Mouse (Mus musculus) CH12.LX (cell line): ENCODE data around the gene Fam178b. TPM values are rescaled to one million over a fixed set of nuclear protein-coding genes. Genes with fewer than 3 reads are reported as not detected.

ENCODE experiments used
- DNase-seq: peaks from one replicate; pipeline ENCODE4 v3.0.0-alpha.2; 2013; ENCODE audit errors: extremely low read depth
- H3K27ac ChIP-seq: 2 replicates; pipeline ENCODE4 v1.5.1; 2012; ENCODE audit warnings: low read depth, mild to moderate bottlenecking, control low read depth, moderate library complexity; ENCODE audit not compliant: insufficient read depth
- H3K27me3 ChIP-seq: replicated peaks from 2 replicates; pipeline ENCODE3; 2012; ENCODE audit warnings: inconsistent platforms
- H3K36me3 ChIP-seq, 2 experiments: replicated peaks in 1 of 2; 2 replicates each; pipeline versions ENCODE3 to v1.6.1; 2012; ENCODE audit warnings: inconsistent platforms in 1 of 2, low read length in 1 of 2, mild to moderate bottlenecking in 1 of 2, mixed read lengths in 1 of 2, moderate library complexity in 1 of 2; ENCODE audit not compliant: control insufficient read depth in 1 of 2, insufficient read depth in 1 of 2
- H3K4me1 ChIP-seq, 2 experiments: 2 replicates each; pipeline ENCODE4 v1.6.1; 2012; ENCODE audit warnings: inconsistent platforms in 1 of 2, moderate library complexity in 1 of 2; ENCODE audit not compliant: insufficient read depth in 2 of 2, control insufficient read depth in 1 of 2
- H3K4me2 ChIP-seq: 2 replicates; pipeline ENCODE4 v1.6.1; 2012; ENCODE audit warnings: low read depth, mild to moderate bottlenecking, control low read depth; ENCODE audit not compliant: poor library complexity, insufficient read depth, severe bottlenecking
- H3K4me3 ChIP-seq, 3 experiments: fragments of 150-350 bp in 1 of 3; sonication (generic) in 1 of 3; replicated peaks in 1 of 3; 2 replicates each; pipeline versions ENCODE3 to v1.5.1; 2011 to 2012; ENCODE audit warnings: low read depth in 2 of 3, low read length in 2 of 3, mild to moderate bottlenecking in 2 of 3, moderate library complexity in 2 of 3, control low read depth in 1 of 3, improper control_type of control experiment in 1 of 3, inconsistent platforms in 1 of 3, mixed read lengths in 1 of 3; ENCODE audit not compliant: poor library complexity in 1 of 3
- H3K79me2 ChIP-seq: replicated peaks from 2 replicates; pipeline ENCODE4 v1.6.1; 2012; ENCODE audit warnings: mild to moderate bottlenecking, moderate library complexity; ENCODE audit not compliant: control insufficient read depth, poor library complexity, insufficient read depth, severe bottlenecking; ENCODE audit errors: extremely low read depth
- H3K9ac ChIP-seq: 2 replicates; pipeline ENCODE4 v1.6.1; 2012; ENCODE audit warnings: low read depth, mild to moderate bottlenecking, control low read depth, moderate library complexity; ENCODE audit not compliant: insufficient read depth
- H3K9me3 ChIP-seq: replicated peaks from 2 replicates; pipeline ENCODE3; 2012; ENCODE audit warnings: low read length, inconsistent platforms, mixed read lengths
- BHLHE40 ChIP-seq: IDR thresholded peaks from 2 replicates; pipeline ENCODE4 v1.6.1; 2011; ENCODE audit warnings: mild to moderate bottlenecking, low read depth, low read length, improper control_type of control experiment
- CHD1 ChIP-seq: IDR thresholded peaks from 2 replicates; pipeline ENCODE4 v1.6.1; 2012; ENCODE audit warnings: low read depth, low read length, improper control_type of control experiment, inconsistent platforms
- CHD2 ChIP-seq: IDR thresholded peaks from 2 replicates; pipeline ENCODE4 v1.6.1; 2011; ENCODE audit warnings: low read length, improper control_type of control experiment
- E2F4 ChIP-seq: IDR thresholded peaks from 2 replicates; pipeline ENCODE4 v1.6.1; 2011; ENCODE audit warnings: low read depth, low read length, improper control_type of control experiment; ENCODE audit not compliant: insufficient replicate concordance
- EP300 ChIP-seq: IDR thresholded peaks from 2 replicates; pipeline ENCODE4 v1.6.1; 2011; ENCODE audit warnings: low read length, improper control_type of control experiment
- GABPA ChIP-seq: IDR thresholded peaks from 2 replicates; pipeline ENCODE4 v1.6.1; 2012; ENCODE audit warnings: low read depth, low read length, improper control_type of control experiment, inconsistent platforms; ENCODE audit not compliant: insufficient replicate concordance
- IRF4 ChIP-seq: IDR thresholded peaks from 2 replicates; pipeline ENCODE4 v1.6.1; 2014; ENCODE audit warnings: low read depth, mild to moderate bottlenecking, inconsistent platforms, low read length, improper control_type of control experiment
- KAT2A ChIP-seq: IDR thresholded peaks from 2 replicates; pipeline ENCODE4 v1.6.1; 2012; ENCODE audit warnings: low read length, improper control_type of control experiment, inconsistent platforms; ENCODE audit not compliant: insufficient replicate concordance
- MAFK ChIP-seq: IDR thresholded peaks from 2 replicates; pipeline ENCODE4 v1.6.1; 2011; ENCODE audit warnings: low read length, improper control_type of control experiment; ENCODE audit not compliant: insufficient replicate concordance
- MAZ ChIP-seq: IDR thresholded peaks from 2 replicates; pipeline ENCODE4 v1.6.1; 2012; ENCODE audit warnings: low read depth, mild to moderate bottlenecking, inconsistent platforms, low read length, improper control_type of control experiment, moderate library complexity
- MEF2A ChIP-seq: IDR thresholded peaks from 2 replicates; pipeline ENCODE4 v1.6.1; 2014; ENCODE audit warnings: low read depth, mild to moderate bottlenecking, inconsistent platforms, low read length, improper control_type of control experiment, borderline replicate concordance
- MXI1 ChIP-seq: IDR thresholded peaks from 2 replicates; pipeline ENCODE4 v1.6.1; 2011; ENCODE audit warnings: mild to moderate bottlenecking, low read depth, low read length, improper control_type of control experiment
- MYC ChIP-seq: IDR thresholded peaks from 2 replicates; pipeline ENCODE4 v1.6.1; 2011; ENCODE audit warnings: low read depth, mild to moderate bottlenecking, improper control_type of control experiment, low read length
- PAX5 ChIP-seq: IDR thresholded peaks from 2 replicates; pipeline ENCODE4 v1.6.1; 2012; ENCODE audit warnings: low read length, inconsistent platforms, mixed read lengths
- RAD21 ChIP-seq: IDR thresholded peaks from 2 replicates; pipeline ENCODE4 v1.6.1; 2011; ENCODE audit warnings: low read depth, mild to moderate bottlenecking, low read length, improper control_type of control experiment, moderate library complexity
- RCOR1 ChIP-seq: conservative IDR thresholded peaks from 2 replicates; pipeline ENCODE4 v1.6.1; 2012; ENCODE audit warnings: low read depth, mild to moderate bottlenecking, inconsistent platforms, low read length, improper control_type of control experiment
- SMC3 ChIP-seq: IDR thresholded peaks from 2 replicates; pipeline ENCODE4 v1.6.1; 2011; ENCODE audit warnings: low read depth, low read length, improper control_type of control experiment
- TBP ChIP-seq: conservative IDR thresholded peaks from 2 replicates; pipeline ENCODE4 v1.6.1; 2011; ENCODE audit warnings: low read depth, low read length, improper control_type of control experiment
- UBTF ChIP-seq: IDR thresholded peaks from 2 replicates; pipeline ENCODE4 v1.6.1; 2012; ENCODE audit warnings: low read depth, mild to moderate bottlenecking, inconsistent platforms, low read length, improper control_type of control experiment, moderate library complexity
- USF2 ChIP-seq: conservative IDR thresholded peaks from 2 replicates; pipeline ENCODE4 v1.6.1; 2011; ENCODE audit warnings: low read depth, low read length, improper control_type of control experiment
- ZC3H11A ChIP-seq: IDR thresholded peaks from 2 replicates; pipeline ENCODE4 v1.6.1; 2012; ENCODE audit warnings: low read depth, mild to moderate bottlenecking, inconsistent platforms, low read length, improper control_type of control experiment
- ZMIZ1 ChIP-seq: IDR thresholded peaks from 2 replicates; pipeline ENCODE4 v1.6.1; 2012; ENCODE audit warnings: low read depth, mild to moderate bottlenecking, inconsistent platforms, low read length, improper control_type of control experiment
- ZNF384 ChIP-seq: IDR thresholded peaks from 2 replicates; pipeline ENCODE4 v1.6.1; 2012; ENCODE audit warnings: low read depth, low read length, improper control_type of control experiment, inconsistent platforms
- dilution Hi-C: fragments of 300-500 bp; cut with MboI; formaldehyde crosslinking; loops from 2 replicates; pipeline ENCODE4 v1.14.3; 2020; ENCODE audit warnings: low sequenced_read_pairs; ENCODE audit not compliant: extremely low pct_unique_long_range_greater_than_20kb, extremely low pct_ligation_motif_present
- in situ Hi-C: fragments of 300-500 bp; cut with MboI; formaldehyde crosslinking; loops from 3 replicates; pipeline ENCODE4 v1.14.3; 2019; ENCODE audit warnings: low sequenced_read_pairs, low pct_ligation_motif_present, low pct_unique_long_range_greater_than_20kb, mixed read lengths
- polyA plus RNA-seq: library from polyadenylated mRNA; unstranded; fragments of >175 nt; gene quantifications from 2 replicates; pipeline ENCODE4 v1.2.1, GENCODE M21; 2012; ENCODE audit warnings: low read depth; ENCODE audit not compliant: insufficient read length
- total RNA-seq, 2 experiments: library from RNA; depleted of rRNA; stranded (reverse); fragments of 300-350 nt in 1 of 2; fragments of >200 nt in 1 of 2; gene quantifications; 2 replicates each; pipeline ENCODE4 v1.2.3; 2012 to 2014

Gene Fam178b
- total and polyA plus RNA-seq, 3 experiments = 0.50 TPM; not detected in 2

GRCm38 (mm10) chr1:36568776-36569175, 114.2 kb downstream of the Fam178b start:
- H3K4me2 ChIP-seq = no peak overlapping the region
- peaks cover 22 to 59% of the 10 kb centered on the region in 2 experiments for H3K4me1 ChIP-seq
- TF ChIP-seq MEF2A = no peak
- TF ChIP-seq SMC3 = no peak
- no peak for TF ChIP-seq ZNF384
- TF ChIP-seq CHD2 = no peak
- TF ChIP-seq MYC = no peak
- TF ChIP-seq KAT2A = no peak
- no peak for TF ChIP-seq USF2
- TF ChIP-seq PAX5 = no peak
- TF ChIP-seq MXI1 = no peak
- TF ChIP-seq MAFK = no peak
- no peak for TF ChIP-seq RAD21
- TF ChIP-seq MAZ = no peak
- TF ChIP-seq E2F4 = no peak
- TF ChIP-seq ZMIZ1 = no peak
- in situ Hi-C loops = loop anchor here (5.0 kb wide), 1 partner anchor 34 kb away; no protein-coding TSS in a partner anchor
- no peaks in the 10 kb centered on the region for H3K36me3 ChIP-seq
- H3K9me3 ChIP-seq = no peaks in the 10 kb centered on the region
- DNase-seq = no peak
- H3K4me3 ChIP-seq = no peak overlapping the region
- dilution Hi-C loops = no loop called here
- H3K27me3 ChIP-seq = no peaks in the 10 kb centered on the region
- no peaks in the 10 kb centered on the region for H3K79me2 ChIP-seq
- H3K27ac ChIP-seq = no peak overlapping the region
- no peak overlapping the region for H3K9ac ChIP-seq

- no peak for DNase-seq
- in situ Hi-C loops = loop anchor here (5.0 kb wide), 1 partner anchor 34 kb away; no protein-coding TSS in a partner anchor
- Histone ChIP-seq H3K9me3 (no peaks in the 10 kb centered on the region), H3K4me3 (no peak overlapping the region), H3K27ac (no peak overlapping the region), H3K36me3 (no peaks in the 10 kb centered on the region), H3K4me1 (peaks cover 22 to 63% of the 10 kb centered on the region in 2 experiments), H3K79me2 (no peaks in the 10 kb centered on the region), H3K4me2 (no peak overlapping the region), H3K27me3 (no peaks in the 10 kb centered on the region), H3K9ac (no peak overlapping the region)
- TF ChIP-seq GABPA = no peak
- TF ChIP-seq ZC3H11A = no peak
- TF ChIP-seq MXI1 = no peak
- TF ChIP-seq KAT2A = no peak
- TF ChIP-seq SMC3 = no peak
- TF ChIP-seq MAZ = no peak
- TF ChIP-seq RCOR1 = no peak
- no peak for TF ChIP-seq UBTF
- no peak for TF ChIP-seq CHD1
- TF ChIP-seq IRF4 = no peak
- no peak for TF ChIP-seq BHLHE40
- TF ChIP-seq MAFK = no peak
- TF ChIP-seq TBP = no peak
- TF ChIP-seq ZMIZ1 = no peak
- no peak for TF ChIP-seq EP300
- dilution Hi-C loops = no loop called here
Measured at GRCm38 (mm10) chr1:36567818-36568603, 115.0 kb downstream of the Fam178b start.
